Mouse (Mus musculus) heart, postnatal 0 days (tissue): Measurements from ENCODE around the gene Mlycd.

Experiments
- CTCF ChIP-seq: IDR thresholded peaks from 2 replicates; pipeline ENCODE4 v1.5.1; 2016; ENCODE audit warnings: antibody characterized with exemption, control low read depth, low read depth
- EP300 ChIP-seq: IDR thresholded peaks from 2 replicates; pipeline ENCODE4 v1.6.1; 2016; ENCODE audit warnings: antibody characterized with exemption, low read depth

- TF ChIP-seq EP300, result no peak
- no peak for TF ChIP-seq CTCF
These were observed 45.2 kb downstream of the Mlycd start for GRCm38 (mm10) chr8:119439893-119440249.
